8 mouse cellular contexts compared by ENCODE assay signal in genomic region chr7:73376101-73377001, GRCm38 (mm10). TPM values are rescaled to one million over a fixed set of nuclear protein-coding genes. Genes with fewer than 3 reads are reported as not detected.
DNase-seq lines count a peak whose midpoint lies in the region; ATAC-seq and TF ChIP-seq lines count a peak whose summit lies in the region.

No protein-coding gene starts in this region.

- no peaks in the 10 kb centered on the region for H3K9me3 ChIP-seq in forebrain, embryonic 16.5 days (ENCODE audit: control insufficient read depth, low read length)
- no peaks in the 10 kb centered on the region for H3K9me3 ChIP-seq in hindbrain, embryonic 11.5 days (ENCODE audit: control insufficient read depth, low read length)

- WGBS in forebrain, embryonic 16.5 days, result under 1% methylated on average over 39 of the region's 39 CpGs
- WGBS in hindbrain, embryonic 11.5 days, result under 1% methylated on average over 39 of the region's 39 CpGs
- WGBS in lung, adult 2 months, result under 1% methylated on average over 39 of the region's 39 CpGs

- peak; percentile 76 for TF ChIP-seq CTCF in Patski (IDR thresholded peaks at IDR 0.05)
- TF ChIP-seq CTCF in lung, adult 2 months (IDR thresholded peaks at IDR 0.05; ENCODE audit: insufficient read depth, low read length), result peak; percentile 36

- peak overlapping the region; percentile 84 for H3K9ac ChIP-seq in forebrain, embryonic 16.5 days (replicated peaks; ENCODE audit: low read depth, low read length)
- peak overlapping the region; percentile 97 for H3K9ac ChIP-seq in hindbrain, embryonic 11.5 days (ENCODE audit: low read depth, low read length)

- peak; percentile 77 for DNase-seq in Patski (ENCODE audit: low read depth, low spot score)
- peak; percentile 64 for DNase-seq in cerebellum, adult 11 months
- DNase-seq in hindbrain, embryonic 11.5 days (ENCODE audit: low spot score), result peak; percentile 91
- DNase-seq in layer of hippocampus, adult 9-10 months (ENCODE audit: low spot score), result peak; percentile 94
- DNase-seq in lung, adult 2 months, result peak; percentile 47
- DNase-seq in retina, postnatal 1 day, result peak; percentile 90
- DNase-seq in spleen, adult 12 weeks (ENCODE audit: low spot score), result no peak

- peak overlapping the region; percentile 82 for H3K27ac ChIP-seq in forebrain, embryonic 16.5 days (ENCODE audit: low read length)
- H3K27ac ChIP-seq in hindbrain, embryonic 11.5 days (ENCODE audit: low read depth, low read length), result peak overlapping the region; percentile 98

- in situ Hi-C loops in Patski (cut with MboI; ENCODE audit: low pct_unique_long_range_greater_than_20kb), result loop anchor here (5.0 to 25.0 kb wide), 3 partner anchors 352 to 974 kb away; no protein-coding TSS in a partner anchor

- no peak for TF ChIP-seq POLR2A in lung, adult 2 months (IDR thresholded peaks at IDR 0.05; ENCODE audit: borderline replicate concordance, extremely low read depth, low read depth, low read length)

- no peaks in the 10 kb centered on the region for H3K36me3 ChIP-seq in forebrain, embryonic 16.5 days (ENCODE audit: control insufficient read depth, insufficient read depth)
- no peaks in the 10 kb centered on the region for H3K36me3 ChIP-seq in hindbrain, embryonic 11.5 days (ENCODE audit: control insufficient read depth, insufficient read depth, low read length)

- CTCF ChIA-PET in Patski (lab: Charles Lee), result interaction anchor here (1.1 kb wide), 1 partner anchor 875 kb away, joined by 3 read pairs; no protein-coding TSS in a partner anchor

- peak overlapping the region; percentile 73 for H3K4me3 ChIP-seq in forebrain, embryonic 16.5 days (replicated peaks; ENCODE audit: low read length)
- peak overlapping the region; percentile 75 for H3K4me3 ChIP-seq in hindbrain, embryonic 11.5 days (ENCODE audit: low read depth, low read length)
- H3K4me3 ChIP-seq in lung, adult 2 months (replicated peaks; ENCODE audit: extremely low read depth, low read depth, low read length), result peak overlapping the region; percentile 21

- peak overlapping the region; percentile 87 for H3K4me2 ChIP-seq in forebrain, embryonic 16.5 days (ENCODE audit: low read length)
- H3K4me2 ChIP-seq in hindbrain, embryonic 11.5 days (replicated peaks; ENCODE audit: low read depth, low read length), result peak overlapping the region; percentile 86

- H3K4me1 ChIP-seq in forebrain, embryonic 16.5 days (replicated peaks; ENCODE audit: control insufficient read depth, insufficient read depth, low read length), result peaks cover 45% of the 10 kb centered on the region
- peaks cover 8% of the 10 kb centered on the region for H3K4me1 ChIP-seq in hindbrain, embryonic 11.5 days (replicated peaks; ENCODE audit: control insufficient read depth, insufficient read depth, low read length)
- 0 out of 2 replicates have a peak, but pooled peaks cover 2% of the 10 kb centered on the region for H3K4me1 ChIP-seq in lung, adult 2 months (ENCODE audit: control insufficient read depth, insufficient read depth, low read length)

- ATAC-seq in Patski, result peak; percentile 61
- ATAC-seq in forebrain, embryonic 16.5 days, result peak; percentile 57
- peak; percentile 22; the same call in 1 of the 2 replicates for ATAC-seq in hindbrain, embryonic 11.5 days (ENCODE audit: low FRiP score)

- H3K27me3 ChIP-seq in Patski, result no peaks in the 10 kb centered on the region
- H3K27me3 ChIP-seq in forebrain, embryonic 16.5 days (replicated peaks; ENCODE audit: control insufficient read depth, insufficient read depth, low read length), result 0 out of 2 replicates have a peak, but pooled peaks cover 4% of the 10 kb centered on the region
- H3K27me3 ChIP-seq in hindbrain, embryonic 11.5 days (ENCODE audit: control insufficient read depth, insufficient read depth, low read length), result no peaks in the 10 kb centered on the region

- POLR2A ChIA-PET in Patski (lab: Charles Lee), result no interaction called here

RNA-seq across cellular contexts. Expression of gene Rgma, which starts 1.0 kb away (rescaled TPM):
- polyA plus RNA-seq in Patski (2021), result 14.6 TPM
- 22.2 and 23.1 TPM in 2 replicates for polyA plus RNA-seq in forebrain, embryonic 16.5 days (2015; fragmentation: Nextera tagmentation; extraction: Ambion mirVana)
- 36.5 and 52.5 TPM in 2 replicates for polyA plus RNA-seq in hindbrain, embryonic 11.5 days (2014; fragmentation: Nextera tagmentation; extraction: Ambion mirVana)
- polyA plus RNA-seq in lung, adult 2 months (2012; rRNA removed), result 23.4 and 27.5 TPM in 2 replicates

Comparison
In these comparisons a context has a peak if more than half of its experiments do, and no peak if none do; other contexts are left out.
1. H3K4me3 ChIP-seq: peak in every context shown above with its lines; median percentile 75 in hindbrain, embryonic 11.5 days; 73 in forebrain, embryonic 16.5 days; 21 in lung, adult 2 months.